Mouse (Mus musculus) Patski (cell line): Measurements from ENCODE around the gene Gm17622. TPM values are rescaled to one million over a fixed set of nuclear protein-coding genes. Genes with fewer than 3 reads are reported as not detected.

Experiments
- ATAC-seq: fragments of 100-300 bp; one replicate; pipeline ENCODE4 v1.8.0; 2021
- CTCF ChIA-PET: fragments of 350-600 bp; sonication (Branson Sonifier 250); formaldehyde crosslinking; loops from one replicate; lab custom pipeline; 2022; ENCODE audit warnings: inconsistent platforms; lab: Charles Lee
- POLR2A ChIA-PET: fragments of 350-600 bp; sonication (Branson Sonifier 250); formaldehyde crosslinking; loops from one replicate; lab custom pipeline; 2022; ENCODE audit warnings: antibody characterized with exemption, inconsistent platforms; lab: Charles Lee
- DNase-seq: peaks from one replicate; pipeline ENCODE4 v3.0.0-alpha.2; 2011; ENCODE audit warnings: low read depth, low spot score
- H3K27me3 ChIP-seq: fragments of 371-371 bp; one replicate; pipeline ENCODE4 v1.5.1; 2021
- CTCF ChIP-seq: fragments of 100-300 bp; IDR thresholded peaks from one replicate; pipeline ENCODE4 v1.5.1; 2021
- in situ Hi-C: fragments of 300-500 bp; cut with MboI; formaldehyde crosslinking; loops from 3 replicates; pipeline ENCODE4 v1.11.1; 2018; ENCODE audit warnings: low pct_unique_long_range_greater_than_20kb, mixed read lengths
- polyA plus RNA-seq: library from polyadenylated mRNA; unstranded; gene quantifications from one replicate; pipeline ENCODE4 v1.2.3, GENCODE M21; 2021

Gm17622 gene
- polyA plus RNA-seq, 1 experiment from 2014 or later: not detected

- H3K27me3 ChIP-seq: no peaks in the 10 kb centered on the region
- POLR2A ChIA-PET: no interaction called here
- in situ Hi-C loops: loop anchor here (5.0 kb wide), 1 partner anchor 1522 kb away; no protein-coding TSS in a partner anchor
- CTCF ChIA-PET: no interaction called here
- ATAC-seq (no peak), DNase-seq (no peak)
- TF ChIP-seq CTCF: no peak
Observed at GRCm38 (mm10) chr13:96529542-96529941, 39.0 kb downstream of the Gm17622 start.

DNA sequence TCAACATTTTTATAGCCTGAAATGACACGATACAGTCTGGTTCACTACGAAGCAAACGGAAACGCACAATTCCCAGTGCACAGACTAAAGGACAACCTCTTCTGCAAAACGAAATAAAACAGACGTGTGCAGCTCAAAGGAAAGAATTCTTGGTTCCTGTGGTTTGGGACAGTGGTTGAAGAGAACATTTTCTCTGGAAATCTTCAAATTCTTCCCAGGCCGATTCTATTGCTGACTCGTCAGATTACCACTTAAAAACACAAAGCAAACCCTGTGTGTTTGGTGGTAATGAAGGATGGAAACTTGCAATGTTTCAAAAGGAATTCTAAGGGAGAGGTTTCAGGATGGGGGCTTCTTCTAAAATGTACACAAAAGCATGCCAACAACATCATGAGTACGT is 39.5 kb downstream of the Gm17622 start:
- no peak for ATAC-seq
- in situ Hi-C loops: no loop called here
- POLR2A ChIA-PET: no interaction called here

DNA sequence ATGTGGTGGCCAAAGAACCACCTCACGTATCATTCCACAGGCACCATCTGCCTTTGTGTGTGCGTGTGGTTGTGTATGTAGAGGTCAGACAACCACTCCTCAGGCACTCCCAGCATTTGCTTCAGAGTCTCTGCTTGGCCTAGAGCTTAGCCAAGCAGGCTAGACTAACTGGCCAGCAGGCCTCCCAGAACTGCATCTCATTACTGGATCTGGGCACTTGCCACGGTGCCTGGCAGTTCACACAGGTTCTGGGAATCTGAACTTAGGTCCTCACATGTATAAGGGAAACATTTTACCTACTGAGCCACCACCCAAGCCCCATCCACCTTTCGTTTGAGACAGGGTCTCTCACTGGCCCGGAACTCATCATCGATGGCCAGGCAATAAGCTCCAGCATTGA is 41.6 kb downstream of the Gm17622 start:
- TF ChIP-seq CTCF: no peak
- ATAC-seq (no peak), DNase-seq (no peak)
- no peaks in the 10 kb centered on the region for H3K27me3 ChIP-seq
- ChIA-PET CTCF (interaction anchor here (1.5 kb wide), 1 partner anchor 14 kb away, joined by 3 read pairs; no protein-coding TSS in a partner anchor), POLR2A (no interaction called here)
- in situ Hi-C loops: no loop called here

More for the DNA sequence above, 39.5 kb downstream of the Gm17622 start:
- H3K27me3 ChIP-seq: no peaks in the 10 kb centered on the region
- DNase-seq: no peak
- CTCF ChIA-PET: no interaction called here
- TF ChIP-seq CTCF: no peak

GRCm38 (mm10) chr13:96533742-96534141 is 43.2 kb downstream of the Gm17622 start:
- POLR2A ChIA-PET: no interaction called here

GRCm38 (mm10) chr13:96536821-96537572 is 46.5 kb downstream of the Gm17622 start:
- ChIA-PET POLR2A (no interaction called here), CTCF (no interaction called here)
- no peak for TF ChIP-seq CTCF
- in situ Hi-C loops: no loop called here
- ATAC-seq (no peak), DNase-seq (no peak)
- no peaks in the 10 kb centered on the region for H3K27me3 ChIP-seq

More at GRCm38 (mm10) chr13:96533742-96534141, 43.2 kb downstream of the Gm17622 start:
- TF ChIP-seq CTCF: no peak
- in situ Hi-C loops: no loop called here
- DNase-seq: no peak
- CTCF ChIA-PET: no interaction called here
- no peaks in the 10 kb centered on the region for H3K27me3 ChIP-seq
- peak; percentile 88 for ATAC-seq

DNA sequence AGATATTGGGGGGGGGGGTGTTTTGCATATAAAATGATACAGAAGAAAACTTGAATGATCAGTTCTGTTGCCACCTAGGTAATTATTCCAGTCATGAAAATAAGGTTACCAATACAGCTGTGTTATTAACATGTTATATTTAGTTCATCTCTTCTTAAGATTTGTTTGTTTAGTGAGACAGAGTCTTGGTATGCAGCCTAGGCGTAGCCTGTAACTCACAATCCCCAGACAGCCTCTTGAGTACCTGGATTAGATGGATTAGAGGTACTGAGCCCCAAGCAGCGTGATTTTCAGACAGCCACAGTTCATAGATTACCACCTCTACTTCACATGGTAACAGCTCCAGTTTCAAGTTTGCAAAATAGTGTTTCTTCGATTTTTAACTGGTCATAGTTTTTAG is 47.6 kb downstream of the Gm17622 start:
- POLR2A ChIA-PET: no interaction called here
- CTCF ChIA-PET: interaction anchor here (1.5 kb wide), 1 partner anchor 107 kb away, joined by 3 read pairs; no protein-coding TSS in a partner anchor
- ATAC-seq: no peak
- H3K27me3 ChIP-seq: no peaks in the 10 kb centered on the region
- DNase-seq: no peak
- in situ Hi-C loops: no loop called here
- no peak for TF ChIP-seq CTCF

Other genes starting within 250 kb of the Gm17622 start
- 17.6 TPM for gene Poc5, start 102.4 kb upstream of the Gm17622 start, polyA plus RNA-seq
- gene Ankdd1b, start 19.5 kb upstream of the Gm17622 start, polyA plus RNA-seq: 0.12 TPM
- 12.3 TPM for gene Polk, start 51.8 kb downstream of the Gm17622 start, polyA plus RNA-seq
- 36.4 TPM for gene Col4a3bp, start 51.9 kb downstream of the Gm17622 start, polyA plus RNA-seq
- gene Hmgcr, start 180.2 kb downstream of the Gm17622 start, polyA plus RNA-seq: 43.0 TPM